Mouse (Mus musculus) CH12.LX (cell line): ENCODE data around the gene Muc13.

ENCODE experiments used
- CHD2 ChIP-seq: IDR thresholded peaks from 2 replicates; pipeline ENCODE4 v1.6.1; 2011; ENCODE audit warnings: low read length, improper control_type of control experiment
- CTCF ChIP-seq, 2 experiments: IDR thresholded peaks in 1 of 2; conservative IDR thresholded peaks in 1 of 2; 2 replicates each; pipeline ENCODE4 v1.5.1; 2011 to 2012; ENCODE audit warnings: low read depth in 2 of 2, low read length in 2 of 2, improper control_type of control experiment in 1 of 2, inconsistent platforms in 1 of 2, mild to moderate bottlenecking in 1 of 2, moderate library complexity in 1 of 2
- EP300 ChIP-seq: IDR thresholded peaks from 2 replicates; pipeline ENCODE4 v1.6.1; 2011; ENCODE audit warnings: low read length, improper control_type of control experiment
- ETS1 ChIP-seq: conservative IDR thresholded peaks from 2 replicates; pipeline ENCODE4 v1.6.1; 2012; ENCODE audit warnings: low read depth, mild to moderate bottlenecking, inconsistent platforms, low read length, improper control_type of control experiment, moderate library complexity
- HCFC1 ChIP-seq: IDR thresholded peaks from 2 replicates; pipeline ENCODE4 v1.6.1; 2012; ENCODE audit warnings: low read depth, mild to moderate bottlenecking, inconsistent platforms, low read length, improper control_type of control experiment
- IRF4 ChIP-seq: IDR thresholded peaks from 2 replicates; pipeline ENCODE4 v1.6.1; 2014; ENCODE audit warnings: low read depth, mild to moderate bottlenecking, inconsistent platforms, low read length, improper control_type of control experiment
- JUN ChIP-seq: IDR thresholded peaks from 2 replicates; pipeline ENCODE4 v1.6.1; 2011; ENCODE audit warnings: low read depth, mild to moderate bottlenecking, low read length, improper control_type of control experiment, moderate library complexity; ENCODE audit not compliant: insufficient read depth
- NRF1 ChIP-seq: IDR thresholded peaks from 2 replicates; pipeline ENCODE4 v1.6.1; 2014; ENCODE audit warnings: low read depth, mild to moderate bottlenecking, inconsistent platforms, low read length, improper control_type of control experiment, moderate library complexity
- POLR2A ChIP-seq: IDR thresholded peaks from 2 replicates; pipeline ENCODE4 v1.6.1; 2011; ENCODE audit warnings: low read depth, mild to moderate bottlenecking, improper control_type of control experiment, low read length
- SMC3 ChIP-seq: IDR thresholded peaks from 2 replicates; pipeline ENCODE4 v1.6.1; 2011; ENCODE audit warnings: low read depth, low read length, improper control_type of control experiment
- USF1 ChIP-seq: IDR thresholded peaks from 2 replicates; pipeline ENCODE4 v1.6.1; 2014; ENCODE audit warnings: low read depth, mild to moderate bottlenecking, inconsistent platforms, low read length, improper control_type of control experiment
- ZMIZ1 ChIP-seq: IDR thresholded peaks from 2 replicates; pipeline ENCODE4 v1.6.1; 2012; ENCODE audit warnings: low read depth, mild to moderate bottlenecking, inconsistent platforms, low read length, improper control_type of control experiment

GRCm38 (mm10) chr16:33833429-33833753 lies 39.6 kb downstream of the Muc13 start:
- TF ChIP-seq CHD2: no peak
- TF ChIP-seq SMC3: no peak
- no peak for TF ChIP-seq HCFC1
- no peak for TF ChIP-seq EP300
- no peak for TF ChIP-seq POLR2A
- TF ChIP-seq IRF4: peak; percentile 42; the same call in 1 of the 2 replicates
- TF ChIP-seq JUN: 0 out of 2 replicates have a peak, but pooled peaks have one; percentile 7
- no peak for TF ChIP-seq ZMIZ1
- TF ChIP-seq CTCF (conservative IDR thresholded peaks at IDR 0.05 in 1 of 2, IDR thresholded peaks at IDR 0.05 in 1 of 2; ENCODE audit: low read depth in 2 of 2, low read length in 2 of 2): no peak
- no peak for TF ChIP-seq USF1
- TF ChIP-seq ETS1: no peak
- no peak for TF ChIP-seq NRF1
